Mouse (Mus musculus) c-Kit-negative CD71-positive TER-119-positive erythroid progenitor cells, embryonic 14.5 days (primary cell): ENCODE measurements around the gene Napepld.
"Not testable (repeated sequence)": the region's sequence is repeated elsewhere in the genome, so short reads cannot be mapped to it uniquely, and the experiment has no call there.

Experiments used
- DNase-seq: peaks from one replicate; pipeline ENCODE4 v3.0.0-alpha.2; 2013; ENCODE audit warnings: low read depth, low spot score

The Napepld gene

GRCm38 (mm10) chr5:21701351-21702008 is at the start of gene Napepld:
Gene Napepld (minus strand): TSS chr5:21701396.
- peak; percentile 95 for DNase-seq

- DNase-seq, result no peak
These were observed 44.8 kb upstream of the Napepld start for GRCm38 (mm10) chr5:21745966-21746365.

- no peak for DNase-seq
These were observed 43.5 kb upstream of the Napepld start for GRCm38 (mm10) chr5:21744651-21745050.

DNA sequence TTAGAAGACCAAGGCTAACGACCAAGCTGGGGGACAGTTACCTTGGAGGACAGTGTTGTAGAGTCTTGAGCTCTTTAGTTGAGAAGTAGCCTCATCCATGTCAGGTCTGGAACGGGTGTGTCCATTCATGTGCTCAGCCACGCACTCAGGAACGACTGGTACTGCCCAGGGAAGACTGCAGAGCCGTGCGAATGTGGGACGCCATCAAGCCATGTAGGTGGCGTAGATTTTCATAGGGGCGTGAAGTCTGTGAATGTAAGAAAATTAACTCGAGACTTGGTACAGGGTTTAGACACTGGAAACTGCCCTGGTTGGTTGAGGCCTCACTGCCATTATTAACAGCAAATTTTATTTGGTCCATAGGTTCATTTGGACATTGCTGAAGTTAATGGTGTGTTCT is 42.4 kb upstream of the Napepld start:
- DNase-seq, result no peak

DNA sequence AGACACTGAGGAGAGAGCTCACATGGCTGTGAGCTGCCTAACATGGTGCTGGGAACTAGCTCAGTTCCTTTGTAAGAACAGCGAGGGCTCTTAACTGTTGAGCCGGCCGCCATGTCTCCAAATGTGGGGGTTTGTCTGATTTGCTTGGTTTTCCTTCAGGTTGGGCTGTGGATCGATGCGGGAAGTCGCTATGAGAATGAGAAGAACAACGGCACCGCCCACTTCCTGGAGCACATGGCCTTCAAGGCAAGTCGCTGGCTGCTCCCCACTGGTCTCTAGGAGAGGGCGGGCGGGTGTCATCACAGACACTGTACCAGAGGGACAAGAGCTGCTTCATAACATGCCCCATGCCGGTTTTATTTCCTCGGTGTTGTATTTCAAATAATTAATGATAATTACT is 38.7 kb upstream of the Napepld start:
- DNase-seq, result no peak

DNA sequence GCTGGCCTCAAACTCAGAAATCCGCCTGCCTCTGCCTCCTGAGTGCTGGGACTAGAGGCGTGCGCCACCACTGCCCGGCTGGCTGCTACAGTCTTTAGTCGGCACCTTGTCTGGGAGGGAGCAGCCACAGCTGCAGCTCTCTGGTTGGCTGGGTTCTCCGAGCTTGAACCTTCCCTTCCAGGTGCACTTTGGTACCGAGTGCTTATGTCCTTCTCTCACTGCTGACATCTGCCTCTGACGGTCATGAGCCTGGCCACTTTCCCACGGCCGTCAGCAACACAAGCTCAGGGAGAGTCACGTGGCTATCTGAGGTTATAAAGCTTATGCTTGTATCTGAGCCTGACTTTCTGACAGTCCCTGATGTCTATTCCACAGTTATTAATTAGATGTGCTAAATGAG is 37.9 kb upstream of the Napepld start:
- no peak for DNase-seq

- DNase-seq, result peak; percentile 12
These were observed 36.4 kb upstream of the Napepld start for GRCm38 (mm10) chr5:21737620-21738019.

DNA sequence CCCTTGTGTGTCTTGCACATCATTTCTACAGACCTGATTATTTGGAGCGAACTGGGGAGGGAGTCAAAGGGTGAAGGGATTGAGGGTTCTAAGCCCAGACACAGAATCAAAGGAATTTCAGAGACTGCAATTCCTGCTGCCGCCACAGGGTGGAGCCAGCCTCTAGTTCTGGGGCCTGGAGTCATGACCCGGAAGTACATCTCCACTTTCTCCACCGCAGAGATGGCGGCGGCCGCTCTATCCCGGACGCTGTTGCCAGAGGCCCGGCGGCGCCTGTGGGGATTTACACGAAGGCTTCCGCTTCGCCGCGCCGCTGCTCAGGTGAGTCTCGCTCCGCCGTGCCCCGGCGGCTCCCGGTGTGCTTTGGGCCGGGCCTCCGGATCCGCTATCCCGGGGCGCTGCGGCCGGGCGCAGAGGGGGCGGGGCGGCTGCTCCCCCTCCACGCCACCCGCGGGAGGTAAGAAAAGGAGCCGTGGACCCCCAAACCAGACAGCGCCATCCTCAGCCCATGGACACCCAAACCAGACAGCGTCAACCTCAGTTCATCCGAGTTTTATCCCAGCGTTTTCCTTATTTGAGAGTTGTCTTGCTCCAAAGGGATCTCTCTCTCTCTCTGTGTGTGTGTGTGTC is 35.9 kb upstream of the Napepld start, which contains the start of gene Pmpcb:
Pmpcb (plus strand) TSS at position 186 of the 630 bp plus-strand sequence.
- DNase-seq, result peak; percentile 79

DNA sequence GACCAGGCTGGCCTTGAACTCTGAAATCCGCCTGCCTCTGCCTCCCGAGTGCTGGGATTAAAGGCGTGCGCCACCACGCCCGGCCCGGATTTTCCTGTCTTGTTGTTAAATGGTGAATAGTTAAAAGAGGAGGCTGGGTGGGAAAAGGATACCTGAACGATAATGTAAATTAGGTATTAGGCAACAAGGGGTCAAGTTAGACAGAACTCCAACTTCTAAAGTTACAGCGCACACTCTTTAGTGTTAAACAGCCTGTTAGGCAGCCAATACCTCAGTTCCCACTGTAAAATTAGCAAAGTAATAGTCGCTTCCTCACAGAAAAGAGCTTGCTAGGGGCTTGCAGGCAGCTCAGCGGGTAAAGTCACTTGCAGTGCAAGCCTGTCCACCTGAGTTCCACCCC is 34.9 kb upstream of the Napepld start:
- DNase-seq, result no peak

- DNase-seq, result peak; percentile 25
These were observed 34.4 kb upstream of the Napepld start for GRCm38 (mm10) chr5:21735584-21735983.

GRCm38 (mm10) chr5:21735100-21735499 is 33.9 kb upstream of the Napepld start:
- no peak for DNase-seq

GRCm38 (mm10) chr5:21732930-21733329 is 31.7 kb upstream of the Napepld start:
- DNase-seq, result no peak

DNA sequence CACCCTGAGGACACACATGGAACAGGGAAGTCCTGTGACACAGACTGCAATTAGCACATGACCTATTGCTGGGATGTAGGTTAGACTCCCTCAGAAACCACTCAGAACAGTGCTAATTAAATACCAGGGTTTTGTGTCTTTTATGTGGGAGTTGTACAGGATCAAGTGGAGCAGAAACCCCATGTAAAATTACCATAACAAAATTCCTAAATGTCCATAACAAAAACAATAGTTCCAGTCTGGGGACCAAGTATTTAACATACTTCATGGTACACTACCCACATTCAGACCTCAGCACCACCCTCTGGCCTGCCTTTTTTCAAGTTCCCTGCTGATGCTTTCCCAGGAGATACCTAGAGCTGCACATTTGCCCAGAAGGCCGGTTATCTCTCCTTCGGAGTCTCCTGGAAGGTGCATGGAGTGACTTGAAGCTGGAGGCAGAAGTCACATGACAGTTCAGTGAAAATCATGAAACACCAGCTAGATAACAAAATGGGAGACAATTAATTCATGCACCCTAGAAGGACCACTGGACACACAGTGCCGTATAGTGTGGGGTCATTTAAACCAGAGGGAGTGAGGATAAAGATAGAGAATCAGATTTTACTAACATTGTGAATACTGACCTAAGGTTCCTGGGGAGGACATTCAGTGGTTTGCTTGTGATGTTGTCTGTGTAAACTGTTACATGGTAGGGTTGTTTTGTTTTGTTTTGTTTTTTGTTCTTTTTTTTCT is 31.1 kb upstream of the Napepld start:
- DNase-seq, result no peak

DNA sequence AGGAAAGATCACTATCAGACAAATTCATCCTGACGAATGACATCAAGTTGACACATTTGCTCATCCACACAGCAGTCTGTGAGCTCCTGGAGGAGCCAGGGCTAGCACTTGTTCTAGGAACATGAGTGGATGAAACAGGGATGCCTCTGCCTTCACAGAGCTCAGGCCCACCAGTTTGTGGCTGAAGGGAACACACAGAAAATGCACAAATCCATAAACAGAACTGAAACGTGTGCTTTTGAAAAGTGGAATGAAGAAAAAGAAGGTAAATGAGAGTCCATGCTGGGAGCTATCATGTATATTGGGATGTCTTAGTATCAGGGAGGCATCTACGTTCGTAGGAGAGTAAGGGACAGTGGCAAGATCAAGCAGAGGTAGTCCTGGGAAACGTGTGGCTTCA is 27.9 kb upstream of the Napepld start:
- DNase-seq, result no peak

- DNase-seq, result no peak
These were observed 23.7 kb upstream of the Napepld start for GRCm38 (mm10) chr5:21724872-21725271.

DNA sequence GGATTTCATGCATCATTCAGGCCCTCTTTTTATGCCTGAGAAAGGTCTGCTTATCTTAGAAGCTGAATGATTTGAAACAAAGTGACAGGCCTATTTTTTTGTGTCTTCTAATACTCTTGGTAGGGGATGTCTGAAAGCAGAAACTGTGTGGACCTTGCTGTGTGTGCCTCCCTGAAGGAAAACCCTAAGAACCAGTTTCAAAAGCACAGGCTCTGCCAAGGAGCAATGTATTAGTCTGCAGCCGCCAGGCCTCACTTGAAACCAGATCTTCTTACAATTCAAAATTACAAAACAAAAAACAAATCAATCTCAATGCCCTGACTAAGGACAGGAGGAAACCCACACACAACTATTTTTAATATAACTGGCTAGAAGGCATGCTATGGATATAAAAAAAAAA is 23.2 kb upstream of the Napepld start:
- no peak for DNase-seq

DNA sequence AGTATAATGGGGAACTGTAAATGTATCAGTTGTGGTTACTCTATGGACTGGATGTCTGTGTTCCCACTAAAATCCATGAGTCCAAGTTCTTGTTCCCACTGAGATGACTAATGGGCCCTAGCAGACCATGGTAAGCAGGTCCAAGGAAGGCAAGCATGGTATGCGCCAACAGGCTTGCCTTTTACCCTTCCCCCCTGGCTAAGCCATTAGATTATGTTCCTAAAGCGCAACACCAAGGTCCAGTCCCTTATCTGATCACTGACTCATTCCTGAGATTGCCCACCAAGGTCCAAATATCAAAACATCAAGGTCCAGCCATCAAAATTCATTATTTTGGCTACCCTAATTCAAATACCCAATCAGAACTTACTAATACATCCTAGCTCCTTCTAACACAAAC is 18.0 kb upstream of the Napepld start:
- no peak for DNase-seq

GRCm38 (mm10) chr5:21718546-21718945 is 17.4 kb upstream of the Napepld start:
- DNase-seq, result no peak

DNA sequence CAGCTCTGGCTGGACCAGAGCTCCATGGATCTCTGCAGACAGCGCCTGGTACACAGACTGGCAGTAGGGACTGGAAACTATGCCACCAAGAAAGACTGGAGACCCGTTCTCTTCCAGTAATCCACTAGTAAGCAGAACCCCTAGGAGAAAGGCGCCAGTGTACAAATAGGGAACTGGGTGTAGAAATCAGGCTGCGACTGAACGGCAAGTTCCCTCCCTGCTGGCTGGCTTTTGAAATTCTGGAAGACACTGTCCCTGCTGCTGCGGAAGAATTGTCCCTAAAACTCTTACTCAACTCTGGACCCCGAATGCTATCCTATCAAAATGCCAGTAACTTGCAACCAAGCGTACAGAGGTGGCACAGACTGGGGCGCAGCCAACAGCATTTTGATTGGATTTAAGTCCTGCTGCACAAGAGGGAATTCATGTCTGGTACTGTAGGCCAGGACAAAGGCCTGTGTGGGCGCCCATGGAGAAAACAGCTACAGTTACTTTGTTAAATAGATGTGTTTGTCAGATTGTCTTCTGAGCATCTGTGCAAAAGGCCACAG is 16.0 kb upstream of the Napepld start:
- no peak for DNase-seq

DNA sequence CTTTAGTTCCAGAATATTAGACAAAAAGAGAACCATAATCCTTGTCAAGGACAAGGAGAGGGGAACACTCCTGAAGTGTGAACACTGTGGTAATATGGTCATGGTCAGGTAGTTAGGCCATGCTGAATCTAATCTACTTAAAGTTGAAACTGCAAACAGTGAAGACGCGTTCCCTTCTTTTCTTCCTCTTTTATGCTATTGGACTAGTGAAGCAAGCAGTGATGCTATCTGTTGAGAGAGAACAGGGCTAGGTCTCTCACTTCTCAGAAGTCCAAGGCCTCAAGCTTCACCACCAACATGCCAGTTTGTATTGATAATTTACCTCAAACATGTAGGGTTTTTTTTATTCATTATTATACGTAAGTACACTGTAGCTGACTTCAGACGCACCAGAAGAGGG is 13.3 kb upstream of the Napepld start:
- DNase-seq, result no peak

- DNase-seq, result no peak
These were observed 11.0 kb upstream of the Napepld start for GRCm38 (mm10) chr5:21712127-21712715.

DNA sequence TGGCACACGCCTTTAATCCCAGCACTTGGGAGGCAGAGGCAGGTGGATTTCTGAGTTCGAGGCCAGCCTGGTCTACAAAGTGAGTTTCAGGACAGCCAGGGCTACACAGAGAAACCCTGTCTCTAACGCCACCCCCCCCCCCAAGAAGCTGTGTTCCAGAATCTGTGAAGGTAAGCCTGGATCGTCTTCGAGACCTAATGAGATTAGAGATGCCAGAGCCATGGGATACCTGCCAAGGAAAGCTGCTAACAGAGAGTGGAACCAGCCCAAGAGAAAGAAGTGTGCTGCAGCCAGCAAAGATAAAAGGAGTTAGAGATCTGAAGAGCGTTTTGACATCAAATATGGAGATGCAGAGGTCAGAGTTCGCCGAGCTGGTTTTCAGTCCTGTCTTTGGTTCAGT is 6.8 kb upstream of the Napepld start:
- not testable (repeated sequence) for DNase-seq
